In genomic region chr2:174859533-174859932, GRCm38 (mm10) we compare ENCODE assay signal across 8 mouse cellular contexts.
DNase-seq lines count a peak whose midpoint lies in the region; ATAC-seq and TF ChIP-seq lines count a peak whose summit lies in the region.

No protein-coding gene starts in this region.

- H3K9ac ChIP-seq in kidney, embryonic 14.5 days (ENCODE audit: low read depth, low read length) = no peak overlapping the region
- no peak overlapping the region for H3K9ac ChIP-seq in ES-E14 (ENCODE audit: insufficient read depth, low read depth, low read length, poor library complexity, severe bottlenecking)
- no peak overlapping the region for H3K9ac ChIP-seq in lung, embryonic 15.5 days

- no peak overlapping the region for H3K4me3 ChIP-seq in kidney, embryonic 14.5 days (ENCODE audit: low read length)
- H3K4me3 ChIP-seq in ES-E14 (ENCODE audit: insufficient read depth in 1 of 2, low read depth in 1 of 2, low read length in 2 of 2, poor library complexity in 1 of 2, severe bottlenecking in 1 of 2) = no peak overlapping the region
- H3K4me3 ChIP-seq in lung, embryonic 15.5 days = no peak overlapping the region

- no peaks in the 10 kb centered on the region for H3K36me3 ChIP-seq in kidney, embryonic 14.5 days (ENCODE audit: control insufficient read depth, insufficient read depth, low read length)
- no peaks in the 10 kb centered on the region for H3K36me3 ChIP-seq in ES-E14 (ENCODE audit: control insufficient read depth, insufficient read depth, low read length, poor library complexity, severe bottlenecking)
- no peaks in the 10 kb centered on the region for H3K36me3 ChIP-seq in lung, embryonic 15.5 days
- H3K36me3 ChIP-seq in splenic B cell, adult 2 months (ENCODE audit: control insufficient read depth, insufficient read depth, low read length, poor library complexity, severe bottlenecking) = no peaks in the 10 kb centered on the region

- H3K4me1 ChIP-seq in kidney, embryonic 14.5 days (ENCODE audit: control insufficient read depth, insufficient read depth, low read length) = peaks cover 19% of the 10 kb centered on the region
- H3K4me1 ChIP-seq in ES-E14 (ENCODE audit: control insufficient read depth in 2 of 2, insufficient read depth in 2 of 2, low read length in 2 of 2, poor library complexity in 1 of 2) = no peaks in the 10 kb centered on the region
- peaks cover 25% of the 10 kb centered on the region for H3K4me1 ChIP-seq in lung, embryonic 15.5 days

- DNase-seq in kidney, adult 9 months = no peak
- peak; percentile 36 for DNase-seq in ES-E14 (ENCODE audit: low read depth, low spot score)
- DNase-seq in heart, postnatal 36 days = peak; percentile 28 to 33
- peak; percentile 74 for DNase-seq in splenic B cell, adult 2 months (ENCODE audit: low read depth, low spot score)
- DNase-seq in adrenal gland, postnatal 4 days (ENCODE audit: low spot score in 2 of 2) = no peak

- no peaks in the 10 kb centered on the region for H3K27me3 ChIP-seq in kidney, embryonic 14.5 days (ENCODE audit: control insufficient read depth, insufficient read depth, low read length)
- no peaks in the 10 kb centered on the region for H3K27me3 ChIP-seq in lung, embryonic 15.5 days
- no peaks in the 10 kb centered on the region for H3K27me3 ChIP-seq in splenic B cell, adult 2 months (ENCODE audit: control insufficient read depth, insufficient read depth, low read length, poor library complexity, severe bottlenecking)

- in situ Hi-C loops in ES-E14 (cut with MboI; ENCODE audit: low sequenced_read_pairs in 2 of 2, unreplicated experiment in 2 of 2) = loop anchor here in 1 of 2 experiments (10.0 kb wide), 1 partner anchor 545 kb away; no protein-coding TSS in a partner anchor

- intact Hi-C loops in heart, postnatal 36 days (cut with DNase I) = loop anchor here (5.0 kb wide), 2 partner anchors 43 to 387 kb away; partner anchors contain the start of gene Prelid3b

- no peak overlapping the region for H3K4me2 ChIP-seq in kidney, embryonic 14.5 days (replicated peaks; ENCODE audit: low read depth, low read length)
- no peak overlapping the region for H3K4me2 ChIP-seq in lung, embryonic 15.5 days

- H3K9me3 ChIP-seq in kidney, embryonic 14.5 days (ENCODE audit: control insufficient read depth, low read length) = no peaks in the 10 kb centered on the region
- H3K9me3 ChIP-seq in ES-E14 (ENCODE audit: control insufficient read depth, insufficient read depth, low read depth, low read length) = no peaks in the 10 kb centered on the region
- H3K9me3 ChIP-seq in lung, embryonic 15.5 days = no peaks in the 10 kb centered on the region

- no peak for ATAC-seq in kidney, embryonic 14.5 days (ENCODE audit: low FRiP score, low TSS enrichment)
- ATAC-seq in common myeloid progenitor, adult 5-6 weeks (replicated peaks; ENCODE audit: low read depth, poor library complexity, severe bottlenecking) = peak; percentile 65
- ATAC-seq in lung, embryonic 15.5 days (ENCODE audit: borderline replicate concordance, extremely low read depth, low FRiP score, low TSS enrichment) = no peak

- H3K27ac ChIP-seq in kidney, embryonic 14.5 days (ENCODE audit: low read depth, low read length) = peak overlapping the region; percentile 90
- H3K27ac ChIP-seq in ES-E14 (ENCODE audit: insufficient read depth, low read depth, low read length, poor library complexity, severe bottlenecking) = no peak overlapping the region
- H3K27ac ChIP-seq in lung, embryonic 15.5 days = peak overlapping the region; percentile 86

- 30% methylated on average over 7 of the region's 7 CpGs for WGBS in kidney, embryonic 14.5 days
- WGBS in lung, embryonic 15.5 days = 37% methylated on average over 7 of the region's 7 CpGs

TF ChIP-seq in ES-E14, 5 proteins besides CTCF, POLR2A, EP300 and RAD21:
- TF ChIP-seq ZC3H11A (IDR thresholded peaks at IDR 0.05; ENCODE audit: borderline replicate concordance, low read depth, low read length) (no peak), HCFC1 (IDR thresholded peaks at IDR 0.05; ENCODE audit: borderline replicate concordance, insufficient read depth, low read length) (no peak), ZNF384 (IDR thresholded peaks at IDR 0.05; ENCODE audit: low read depth, low read length) (peak; percentile 93)

Comparison
In these comparisons a context has a peak if more than half of its experiments do, and no peak if none do; other contexts are left out.
1. DNase-seq: peak in ES-E14 (single experiment), heart, postnatal 36 days (2 of 2) and splenic B cell, adult 2 months (single experiment); none in kidney, adult 9 months (single experiment) and adrenal gland, postnatal 4 days (0 of 2).